Mouse (Mus musculus) heart, embryonic 11.5 days (tissue): ENCODE measurements at regions not wholly inside any gene's neighbourhood (a gene's known extent, or its start where the extent isn't known, plus 50 kb on each side); places are given as distances from the start of the nearest gene placed in this dataset.
A peak's percentile ranks its signal among the peaks of the same experiment; 100 is the strongest.

Source experiments
- ATAC-seq: fragments of 200-750 bp; cut with Nextera tagmentation; replicated peaks from 2 replicates; pipeline ENCODE4 v1.8.0; 2017; ENCODE audit warnings: moderate library complexity; ENCODE audit not compliant: insufficient number of reproducible peaks, low FRiP score, low TSS enrichment
- H3K27ac ChIP-seq: fragments of 300-500 bp; sonication (generic); 2 replicates; pipeline ENCODE4 v1.5.1; 2014; ENCODE audit warnings: mild to moderate bottlenecking, low read depth, low read length
- H3K27me3 ChIP-seq: fragments of 300-500 bp; sonication (generic); 2 replicates; pipeline ENCODE4 v1.6.1; 2014; ENCODE audit warnings: mild to moderate bottlenecking, low read length, mixed read lengths; ENCODE audit not compliant: control insufficient read depth, insufficient read depth
- H3K36me3 ChIP-seq: fragments of 300-500 bp; sonication (generic); 2 replicates; pipeline ENCODE4 v1.6.1; 2014; ENCODE audit warnings: mild to moderate bottlenecking, low read length, moderate library complexity, mixed read lengths; ENCODE audit not compliant: control insufficient read depth, insufficient read depth
- H3K4me1 ChIP-seq: fragments of 300-500 bp; sonication (generic); 2 replicates; pipeline ENCODE4 v1.6.1; 2014; ENCODE audit warnings: low read length; ENCODE audit not compliant: control insufficient read depth, insufficient read depth
- H3K4me2 ChIP-seq: fragments of 300-500 bp; sonication (generic); 2 replicates; pipeline ENCODE4 v1.6.1; 2014; ENCODE audit warnings: mild to moderate bottlenecking, moderate library complexity
- H3K4me3 ChIP-seq: fragments of 300-500 bp; sonication (generic); 2 replicates; pipeline ENCODE4 v1.5.1; 2014; ENCODE audit warnings: low read depth, low read length
- H3K9ac ChIP-seq: fragments of 300-500 bp; sonication (generic); 2 replicates; pipeline ENCODE4 v1.6.1; 2014; ENCODE audit warnings: mild to moderate bottlenecking, low read depth, low read length, moderate library complexity
- H3K9me3 ChIP-seq: fragments of 300-500 bp; sonication (generic); replicated peaks from 2 replicates; pipeline ENCODE4 v1.6.1; 2016; ENCODE audit warnings: low read length; ENCODE audit not compliant: control insufficient read depth
- WGBS: fragments of 180-500 bp; shearing (Covaris S2); extraction: QIAGEN DNeasy Blood & Tissue Kit; methylation state at CpG from one replicate; pipeline ENCODE4 v1.1.7; 2014; ENCODE audit not compliant: insufficient replicate concordance; 5-methylcytosine and 5-hydroxymethylcytosine counted together

- H3K36me3 ChIP-seq: no peaks in the 10 kb centered on the region
- H3K4me3 ChIP-seq: no peak overlapping the region
- ATAC-seq: no peak
Observed at GRCm38 (mm10) chr8:116269393-116269792, 235.4 kb upstream of the Dynlrb2 start.

GRCm38 (mm10) chr8:116268685-116269084 is 236.1 kb upstream of the Dynlrb2 start:
- Histone ChIP-seq H3K36me3 (no peaks in the 10 kb centered on the region), H3K4me2 (no peak overlapping the region), H3K9me3 (no peaks in the 10 kb centered on the region), H3K27ac (no peak overlapping the region), H3K9ac (no peak overlapping the region), H3K4me1 (no peaks in the 10 kb centered on the region), H3K4me3 (no peak overlapping the region), H3K27me3 (no peaks in the 10 kb centered on the region)
- ATAC-seq: no peak
- WGBS: 79% methylated on average over 2 of the region's 2 CpGs

More at GRCm38 (mm10) chr8:116269393-116269792, 235.4 kb upstream of the Dynlrb2 start:
- H3K4me1 ChIP-seq: no peaks in the 10 kb centered on the region
- H3K9me3 ChIP-seq: no peaks in the 10 kb centered on the region
- no peak overlapping the region for H3K9ac ChIP-seq
- H3K4me2 ChIP-seq: no peak overlapping the region
- no peak overlapping the region for H3K27ac ChIP-seq
- no peaks in the 10 kb centered on the region for H3K27me3 ChIP-seq

- H3K4me2 ChIP-seq: no peak overlapping the region
- H3K27me3 ChIP-seq: no peaks in the 10 kb centered on the region
- ATAC-seq: no peak
- H3K4me3 ChIP-seq: no peak overlapping the region
- H3K9ac ChIP-seq: no peak overlapping the region
- no peaks in the 10 kb centered on the region for H3K9me3 ChIP-seq
- 73% methylated on average over 9 of the region's 9 CpGs for WGBS
- H3K27ac ChIP-seq: no peak overlapping the region
- H3K36me3 ChIP-seq: no peaks in the 10 kb centered on the region
- H3K4me1 ChIP-seq: peaks cover 2% of the 10 kb centered on the region; the same call in 1 of the 2 replicates
Observed at GRCm38 (mm10) chr8:116268161-116268560, 236.6 kb upstream of the Dynlrb2 start.

GRCm38 (mm10) chr8:116267021-116267420 is 237.8 kb upstream of the Dynlrb2 start:
- no peak overlapping the region for H3K9ac ChIP-seq
- 73% methylated on average over 4 of the region's 4 CpGs for WGBS
- H3K27ac ChIP-seq: no peak overlapping the region
- no peaks in the 10 kb centered on the region for H3K9me3 ChIP-seq
- no peak for ATAC-seq
- H3K36me3 ChIP-seq: no peaks in the 10 kb centered on the region
- no peak overlapping the region for H3K4me3 ChIP-seq
- H3K27me3 ChIP-seq: no peaks in the 10 kb centered on the region
- H3K4me1 ChIP-seq: peaks cover 8% of the 10 kb centered on the region
- H3K4me2 ChIP-seq: no peak overlapping the region

GRCm38 (mm10) chr8:116265591-116265990 is 239.2 kb upstream of the Dynlrb2 start:
- ATAC-seq: no peak
- WGBS: 78% methylated on average over 3 of the region's 3 CpGs
- H3K9me3 ChIP-seq: no peaks in the 10 kb centered on the region
- H3K36me3 ChIP-seq: no peaks in the 10 kb centered on the region
- H3K4me3 ChIP-seq: no peak overlapping the region
- H3K4me2 ChIP-seq: no peak overlapping the region
- H3K9ac ChIP-seq: no peak overlapping the region
- no peaks in the 10 kb centered on the region for H3K27me3 ChIP-seq
- peaks cover 14% of the 10 kb centered on the region for H3K4me1 ChIP-seq
- no peak overlapping the region for H3K27ac ChIP-seq

GRCm38 (mm10) chr8:116264078-116264477 is 240.7 kb upstream of the Dynlrb2 start:
- no peak overlapping the region for H3K4me3 ChIP-seq
- H3K4me2 ChIP-seq: no peak overlapping the region
- 89% methylated on average over 3 of the region's 3 CpGs for WGBS
- no peaks in the 10 kb centered on the region for H3K27me3 ChIP-seq
- ATAC-seq: no peak
- peaks cover 14% of the 10 kb centered on the region for H3K4me1 ChIP-seq
- H3K36me3 ChIP-seq: no peaks in the 10 kb centered on the region
- no peaks in the 10 kb centered on the region for H3K9me3 ChIP-seq
- H3K9ac ChIP-seq: no peak overlapping the region
- H3K27ac ChIP-seq: no peak overlapping the region

- Histone ChIP-seq H3K27ac (no peak overlapping the region), H3K9ac (no peak overlapping the region), H3K4me3 (no peak overlapping the region), H3K27me3 (no peaks in the 10 kb centered on the region), H3K9me3 (no peaks in the 10 kb centered on the region), H3K36me3 (no peaks in the 10 kb centered on the region), H3K4me1 (peaks cover 14% of the 10 kb centered on the region), H3K4me2 (no peak overlapping the region)
- 32% methylated on average over 2 of the region's 2 CpGs for WGBS
- ATAC-seq: no peak
Observed at GRCm38 (mm10) chr8:116261286-116261685, 243.5 kb upstream of the Dynlrb2 start.

- no peak for ATAC-seq
- WGBS: 86% methylated on average over 5 of the region's 5 CpGs
- Histone ChIP-seq H3K9ac (no peak overlapping the region), H3K27me3 (no peaks in the 10 kb centered on the region), H3K4me3 (no peak overlapping the region), H3K36me3 (no peaks in the 10 kb centered on the region), H3K4me2 (no peak overlapping the region), H3K4me1 (peaks cover 9% of the 10 kb centered on the region), H3K9me3 (no peaks in the 10 kb centered on the region), H3K27ac (no peak overlapping the region)
Observed at GRCm38 (mm10) chr8:116255398-116255797, 249.4 kb upstream of the Dynlrb2 start.

DNA sequence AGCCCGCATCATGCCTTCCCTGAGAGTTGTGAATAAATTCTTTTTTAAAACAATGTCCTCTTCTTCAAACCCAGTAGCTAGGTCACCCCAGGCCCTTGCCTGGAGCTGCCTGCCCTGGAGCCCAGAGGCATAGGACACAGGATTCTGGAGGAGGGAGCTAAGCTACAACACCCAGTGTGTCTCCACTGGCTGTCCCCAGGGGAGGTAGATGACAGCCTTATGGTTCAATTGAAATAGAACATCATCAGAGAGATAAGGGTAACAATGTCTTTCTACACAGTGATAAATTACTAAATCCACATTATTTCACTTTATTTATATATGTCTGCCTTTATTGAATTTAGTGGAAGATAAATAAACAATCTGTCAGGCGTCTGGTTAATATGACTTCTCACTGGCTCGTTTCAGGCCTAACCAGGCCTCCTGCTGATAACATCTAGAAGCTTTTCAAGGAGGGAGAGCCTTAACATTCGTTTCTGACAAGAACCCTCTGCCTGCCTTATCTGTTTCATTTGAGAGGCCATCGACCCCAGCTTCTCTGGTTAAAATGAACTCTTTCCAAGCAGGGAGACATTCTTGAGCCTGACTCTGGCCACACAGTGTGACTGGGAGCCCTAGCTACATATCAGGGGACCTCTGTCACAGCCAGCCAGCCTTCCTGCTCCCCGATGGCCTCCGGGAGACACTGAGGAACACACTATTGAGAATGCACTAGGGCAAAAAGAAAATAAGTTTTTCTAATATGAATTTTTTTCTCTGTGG is 252.1 kb upstream of the Dynlrb2 start:
- Histone ChIP-seq H3K4me2 (no peak overlapping the region), H3K36me3 (no peaks in the 10 kb centered on the region), H3K4me1 (peaks cover 9% of the 10 kb centered on the region), H3K9ac (no peak overlapping the region), H3K4me3 (no peak overlapping the region), H3K27ac (0 out of 2 replicates have a peak overlapping the region, but pooled peaks have one; percentile 10), H3K9me3 (no peaks in the 10 kb centered on the region), H3K27me3 (no peaks in the 10 kb centered on the region)
- 16% methylated on average over 7 of the region's 7 CpGs for WGBS
- ATAC-seq: no peak
